Mouse (Mus musculus): ENCODE measurements around the gene Casz1.
A peak's percentile ranks its signal among the peaks of the same experiment; 100 is the strongest.

Gene Casz1

GRCm38 (mm10) chr4:148804137-148804779 lies at the start of gene Casz1:
Gene Casz1 (plus strand): TSS chr4:148804429.
- peak; percentile 87 to 89 for DNase-seq (ENCODE audit: low spot score in 2 of 2)

GRCm38 (mm10) chr4:148758863-148759262 lies 45.4 kb upstream of the Casz1 start:
- DNase-seq (ENCODE audit: low spot score in 2 of 2), result no peak

- no peak for DNase-seq (ENCODE audit: low spot score in 2 of 2)
Observed at GRCm38 (mm10) chr4:148760152-148760551, 44.1 kb upstream of the Casz1 start.

GRCm38 (mm10) chr4:148766021-148766775 lies 38.0 kb upstream of the Casz1 start:
- DNase-seq (ENCODE audit: low spot score in 2 of 2), result no peak

- DNase-seq (ENCODE audit: low spot score in 2 of 2), result no peak
Observed at GRCm38 (mm10) chr4:148767655-148768305, 36.4 kb upstream of the Casz1 start.

GRCm38 (mm10) chr4:148768649-148769048 lies 35.6 kb upstream of the Casz1 start:
- DNase-seq (ENCODE audit: low spot score in 2 of 2), result no peak

GRCm38 (mm10) chr4:148770582-148771408 lies 33.4 kb upstream of the Casz1 start:
- no peak for DNase-seq (ENCODE audit: low spot score in 2 of 2)

- no peak for DNase-seq (ENCODE audit: low spot score in 2 of 2)
Observed at GRCm38 (mm10) chr4:148771409-148771929, 32.8 kb upstream of the Casz1 start.

GRCm38 (mm10) chr4:148772658-148773057 lies 31.6 kb upstream of the Casz1 start:
- DNase-seq (ENCODE audit: low spot score in 2 of 2), result no peak

GRCm38 (mm10) chr4:148774036-148774435 lies 30.2 kb upstream of the Casz1 start:
- no peak for DNase-seq (ENCODE audit: low spot score in 2 of 2)

- DNase-seq (ENCODE audit: low spot score in 2 of 2), result no peak
Observed at GRCm38 (mm10) chr4:148775476-148776269, 28.6 kb upstream of the Casz1 start.

- DNase-seq (ENCODE audit: low spot score in 2 of 2), result no peak
Observed at GRCm38 (mm10) chr4:148780097-148780621, 24.1 kb upstream of the Casz1 start.

- DNase-seq (ENCODE audit: low spot score in 2 of 2), result peak in 1 of 2 experiments; percentile 23
Observed at GRCm38 (mm10) chr4:148781516-148781915, 22.7 kb upstream of the Casz1 start.

GRCm38 (mm10) chr4:148782880-148783279 lies 21.3 kb upstream of the Casz1 start:
- no peak for DNase-seq (ENCODE audit: low spot score in 2 of 2)

GRCm38 (mm10) chr4:148783760-148784159 lies 20.5 kb upstream of the Casz1 start:
- DNase-seq (ENCODE audit: low spot score in 2 of 2), result no peak

GRCm38 (mm10) chr4:148785053-148785567 lies 19.1 kb upstream of the Casz1 start:
- no peak for DNase-seq (ENCODE audit: low spot score in 2 of 2)

GRCm38 (mm10) chr4:148785995-148786394 lies 18.2 kb upstream of the Casz1 start:
- no peak for DNase-seq (ENCODE audit: low spot score in 2 of 2)

- no peak for DNase-seq (ENCODE audit: low spot score in 2 of 2)
Observed at GRCm38 (mm10) chr4:148790940-148791339, 13.3 kb upstream of the Casz1 start.

- DNase-seq (ENCODE audit: low spot score in 2 of 2), result no peak
Observed at GRCm38 (mm10) chr4:148795038-148795437, 9.2 kb upstream of the Casz1 start.

Measured in frontal cortex, postnatal 36 days (tissue).